Mouse (Mus musculus) urinary bladder, postnatal 14 days (tissue): ENCODE results near the gene Tpst1.
A peak's percentile ranks its signal among the peaks of the same experiment; 100 is the strongest.

Experiments
- DNase-seq: peaks from one replicate; pipeline ENCODE4 v3.0.0; 2021; ENCODE audit warnings: low spot score

Tpst1 gene

GRCm38 (mm10) chr5:130052510-130052909, 20.6 kb upstream of the Tpst1 start:
- DNase-seq = no peak

GRCm38 (mm10) chr5:130052955-130053354, 20.2 kb upstream of the Tpst1 start:
- no peak for DNase-seq

- DNase-seq = no peak
Measured at GRCm38 (mm10) chr5:130055688-130056087, 17.4 kb upstream of the Tpst1 start.

- DNase-seq = no peak
Measured at GRCm38 (mm10) chr5:130056303-130056702, 16.8 kb upstream of the Tpst1 start.

GRCm38 (mm10) chr5:130059413-130060328, 13.5 kb upstream of the Tpst1 start:
- DNase-seq = no peak

- no peak for DNase-seq
Measured at GRCm38 (mm10) chr5:130060329-130060665, 12.8 kb upstream of the Tpst1 start.

DNA sequence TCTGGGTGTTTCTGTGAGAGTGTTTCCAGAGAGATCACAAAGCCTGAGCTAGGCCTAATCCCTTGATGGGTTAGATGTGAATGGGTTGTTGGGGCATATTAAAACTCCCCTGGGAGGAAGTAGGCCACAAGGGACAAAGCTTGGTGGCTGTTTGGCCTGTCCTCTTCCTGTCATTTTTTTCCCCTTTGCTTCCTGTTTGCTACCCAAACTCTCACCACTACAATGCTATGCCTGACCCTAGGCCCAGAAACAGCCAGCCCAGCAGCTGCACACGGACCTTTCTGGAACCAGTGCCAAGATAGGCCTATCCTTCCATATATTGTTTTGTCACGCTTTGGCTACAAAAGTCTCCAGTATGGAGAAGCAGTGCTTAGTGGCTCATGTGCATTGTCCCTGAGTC, 11.0 kb upstream of the Tpst1 start:
- DNase-seq = no peak

DNA sequence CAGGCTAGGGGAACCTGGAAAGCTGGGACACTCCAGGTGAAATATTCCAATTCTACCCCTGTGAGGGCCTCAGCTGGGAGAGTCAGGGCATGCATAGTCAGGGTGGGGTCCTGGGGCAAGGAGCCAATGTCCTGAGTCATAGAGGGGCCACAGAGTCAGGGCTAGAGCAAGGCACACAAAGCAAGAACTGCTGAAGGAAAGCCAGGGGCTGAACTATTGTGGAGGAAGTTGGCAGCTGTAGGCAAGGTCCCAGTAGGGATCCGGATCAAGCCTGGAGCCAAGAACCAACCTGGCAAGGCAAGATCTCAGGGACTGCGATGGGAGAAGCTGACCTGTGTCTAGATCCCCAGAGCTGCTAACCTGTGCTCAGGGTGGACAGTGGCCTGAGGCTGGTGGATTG, 9.4 kb upstream of the Tpst1 start:
- peak; percentile 49 for DNase-seq

DNA sequence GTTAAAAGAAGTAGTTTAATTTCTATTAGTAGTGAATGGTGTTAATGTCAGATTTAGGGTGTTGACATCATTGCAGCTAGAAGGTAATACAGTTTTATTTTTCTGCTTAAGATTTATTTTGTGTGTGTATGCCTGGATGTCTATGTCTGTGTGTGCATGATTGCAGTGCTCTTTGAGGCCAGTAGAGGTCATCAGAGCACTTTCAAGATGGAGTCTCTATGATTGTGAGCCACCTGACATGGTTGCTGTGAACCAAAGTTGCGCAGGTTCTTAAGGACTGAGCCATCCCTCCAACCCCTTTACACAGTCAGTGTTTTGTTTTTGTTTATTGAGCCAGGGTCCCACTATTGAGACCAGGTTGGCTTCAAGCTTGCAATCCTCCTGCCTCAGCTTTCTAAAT, 7.5 kb upstream of the Tpst1 start:
- DNase-seq = no peak

- no peak for DNase-seq
Measured at GRCm38 (mm10) chr5:130067841-130068264, 5.3 kb upstream of the Tpst1 start.

- peak; percentile 60 for DNase-seq
Measured at GRCm38 (mm10) chr5:130074491-130074890, 1.4 kb downstream of the Tpst1 start.

GRCm38 (mm10) chr5:130076396-130076795, 3.3 kb downstream of the Tpst1 start:
- DNase-seq = no peak

DNA sequence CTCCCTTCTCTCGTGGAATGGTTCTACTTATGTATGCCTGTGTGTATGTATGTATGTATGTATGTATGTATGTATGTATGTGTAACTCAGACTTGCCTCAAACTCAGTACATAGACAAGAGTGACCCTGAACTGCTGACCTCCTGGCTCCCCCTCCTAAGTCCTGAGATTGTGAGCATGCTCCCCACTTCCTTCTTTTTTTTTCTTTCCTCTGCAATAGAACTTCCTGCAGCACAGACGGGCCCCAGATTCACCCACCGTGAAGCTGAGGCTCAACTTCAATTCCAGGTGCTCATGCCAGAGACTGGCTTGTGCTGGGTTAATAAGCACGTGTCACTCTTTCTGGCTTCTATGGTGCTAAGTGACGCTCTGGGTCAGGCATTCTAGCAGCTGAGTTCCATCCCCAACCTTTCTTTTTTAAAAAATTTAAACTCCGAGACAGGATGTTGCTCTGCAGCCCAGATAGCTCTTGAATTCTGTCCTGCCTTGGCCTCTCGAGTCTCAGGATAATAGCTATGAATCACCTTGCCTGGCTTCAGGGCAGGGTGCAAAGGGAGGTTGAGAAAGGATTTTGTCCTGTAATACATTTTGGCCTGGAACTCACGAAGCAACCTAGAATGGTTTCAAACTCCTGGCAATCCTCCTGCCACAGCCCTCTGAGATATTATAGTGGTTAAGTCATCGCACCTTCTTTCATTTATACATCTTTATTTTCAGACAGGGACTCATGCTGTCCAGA, 5.1 kb downstream of the Tpst1 start:
- DNase-seq = no peak

DNA sequence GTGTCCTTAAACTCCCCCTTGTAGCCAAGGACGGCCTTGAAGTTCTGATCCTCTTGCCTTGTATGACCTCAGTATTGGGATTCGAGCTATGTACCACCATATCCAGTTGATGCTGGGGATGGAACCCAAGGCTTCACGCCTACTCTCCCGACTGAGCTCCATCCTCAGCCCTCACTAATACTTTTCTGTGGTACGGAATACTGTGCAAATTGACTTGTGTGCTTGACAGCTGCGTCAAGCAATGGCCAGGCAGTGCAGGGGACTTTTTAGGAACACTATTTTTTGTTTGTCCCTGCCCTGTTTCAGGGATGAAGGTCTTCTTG, 5.7 kb downstream of the Tpst1 start:
- DNase-seq = no peak

- peak; percentile 94 for DNase-seq
Measured at GRCm38 (mm10) chr5:130079202-130080050, 6.3 kb downstream of the Tpst1 start.

DNA sequence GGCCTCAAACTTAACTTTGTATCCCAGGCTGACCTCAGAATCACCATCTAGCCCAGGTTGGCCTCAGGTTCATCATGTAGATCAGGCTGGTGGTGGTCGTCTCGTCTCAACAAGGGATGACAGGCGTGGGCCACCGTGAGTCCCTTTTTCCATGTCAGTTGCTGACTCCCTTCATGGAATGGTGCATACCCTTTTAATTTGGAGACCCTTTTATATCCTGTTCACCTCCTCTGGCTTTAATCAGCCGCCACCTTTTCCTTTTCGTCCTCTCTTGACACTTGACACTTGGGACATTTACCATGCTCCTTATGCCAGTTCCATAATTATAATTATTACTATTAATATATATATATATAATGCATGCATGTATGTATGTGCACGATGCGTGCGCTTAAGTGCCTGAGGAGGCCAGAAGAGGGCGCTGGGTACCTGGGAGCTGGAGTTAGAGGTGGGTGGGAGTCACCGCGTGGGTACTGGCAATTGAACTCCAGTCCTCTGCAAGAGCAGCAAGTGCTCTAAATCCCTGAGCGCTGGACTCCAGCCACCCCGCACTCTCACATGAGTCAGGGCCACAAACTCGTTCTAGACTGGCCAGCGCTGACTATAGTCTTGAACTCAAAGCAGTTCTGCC, 7.0 kb downstream of the Tpst1 start:
- DNase-seq = no peak

GRCm38 (mm10) chr5:130081181-130081881, 8.2 kb downstream of the Tpst1 start:
- DNase-seq = no peak

DNA sequence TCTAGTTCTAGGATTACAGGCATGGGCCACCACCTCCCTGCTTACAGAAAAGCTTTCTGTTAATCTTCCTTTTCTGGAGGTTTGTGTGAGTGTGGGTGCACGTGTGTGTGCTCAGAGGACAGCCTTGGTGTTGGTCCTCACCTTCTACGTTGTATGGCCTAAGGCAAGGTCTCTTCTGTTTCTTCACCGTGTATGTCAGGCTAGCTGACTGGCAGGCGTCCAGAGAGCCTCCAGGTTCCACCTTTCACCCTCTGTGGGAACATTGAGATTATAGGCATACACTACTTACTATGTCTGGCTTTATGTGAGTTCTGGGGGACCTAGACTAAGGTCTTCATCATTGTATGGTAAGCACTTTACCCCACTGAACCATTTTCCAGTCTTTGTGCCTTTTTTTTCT, 9.3 kb downstream of the Tpst1 start:
- no peak for DNase-seq

- no peak for DNase-seq
Measured at GRCm38 (mm10) chr5:130084271-130084670, 11.1 kb downstream of the Tpst1 start.

- no peak for DNase-seq
Measured at GRCm38 (mm10) chr5:130088008-130088407, 14.9 kb downstream of the Tpst1 start.

DNA sequence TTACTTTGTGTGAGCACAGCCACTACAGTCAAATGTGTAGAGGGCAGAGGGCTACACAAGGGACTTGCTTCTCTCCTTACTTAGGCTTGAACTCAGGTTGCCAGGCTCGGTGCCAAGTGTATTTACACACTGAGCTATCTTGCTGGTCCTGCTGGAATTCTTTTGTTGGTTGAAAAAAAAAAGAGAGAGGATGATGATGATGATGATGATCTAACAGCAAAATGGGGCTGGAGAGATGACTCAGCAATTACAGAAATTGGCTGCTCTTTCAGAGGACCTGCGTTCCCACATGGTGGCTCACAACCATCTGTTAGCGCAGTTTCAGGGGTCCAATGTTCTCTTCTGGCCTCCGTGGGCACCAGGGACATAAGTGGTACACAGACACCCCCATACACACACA, 15.5 kb downstream of the Tpst1 start:
- DNase-seq = no peak
